Mouse (Mus musculus) natural killer cell, adult 2 months (primary cell): ENCODE results near the gene Cytip.
"Not testable (repeated sequence)": the region's sequence is repeated elsewhere in the genome, so short reads cannot be mapped to it uniquely, and the experiment has no call there.

Experiments
- DNase-seq, 2 experiments: peaks; one replicate each; pipeline ENCODE4 v3.0.0; 2022; ENCODE audit warnings: low spot score in 2 of 2

Gene Cytip

GRCm38 (mm10) chr2:58107887-58108286 lies 87.4 kb downstream of the Cytip start:
- not testable (repeated sequence) for DNase-seq

GRCm38 (mm10) chr2:58107046-58107445 lies 88.3 kb downstream of the Cytip start:
- DNase-seq: peak; percentile 5 to 8

- no peak for DNase-seq
Observed at GRCm38 (mm10) chr2:58094818-58095217, 100.5 kb downstream of the Cytip start.

GRCm38 (mm10) chr2:58086420-58086819 lies 108.9 kb downstream of the Cytip start:
- no peak for DNase-seq

- DNase-seq: no peak
Observed at GRCm38 (mm10) chr2:58079849-58080248, 115.5 kb downstream of the Cytip start.
